Mouse (Mus musculus) mature B cell (primary cell): ENCODE data around the gene Gm17019.
"Not testable (repeated sequence)": the region's sequence is repeated elsewhere in the genome, so short reads cannot be mapped to it uniquely, and the experiment has no call there.

Source experiments
- in situ Hi-C: fragments of 300-500 bp; cut with MboI; formaldehyde crosslinking; loops from 2 replicates; pipeline ENCODE4 v1.14.3; 2019

Gm17019 gene

GRCm38 (mm10) chr5:14996670-14997249, 36.0 kb downstream of the Gm17019 start:
- in situ Hi-C loops = not testable (repeated sequence)

- in situ Hi-C loops = not testable (repeated sequence)
Observed at GRCm38 (mm10) chr5:14994124-14994523, 38.7 kb downstream of the Gm17019 start.

GRCm38 (mm10) chr5:14990375-14991158, 42.2 kb downstream of the Gm17019 start:
- in situ Hi-C loops = not testable (repeated sequence)

- in situ Hi-C loops = not testable (repeated sequence)
Observed at GRCm38 (mm10) chr5:14986649-14987387, 46.0 kb downstream of the Gm17019 start.
